Mouse (Mus musculus) MEL (cell line): Measurements from ENCODE around the gene Cntrl. TPM values are rescaled to one million over a fixed set of nuclear protein-coding genes. Genes with fewer than 3 reads are reported as not detected.

Source experiments
- DNase-seq: peaks from one replicate; pipeline ENCODE4 v3.0.0; 2011; ENCODE audit warnings: low read depth, low spot score
- H3K27ac ChIP-seq: 2 replicates; pipeline ENCODE4 v1.5.1; 2012; ENCODE audit warnings: low read depth, mild to moderate bottlenecking, control low read depth, low read length, moderate library complexity; ENCODE audit not compliant: control insufficient read depth
- H3K27me3 ChIP-seq, 2 experiments: fragments of 150-350 bp in 1 of 2; sonication (generic) in 1 of 2; 2 replicates each; pipeline ENCODE4 v1.6.1; 2012; ENCODE audit warnings: low read length in 2 of 2, mild to moderate bottlenecking in 2 of 2, improper control_type of control experiment in 1 of 2, moderate library complexity in 1 of 2; ENCODE audit not compliant: insufficient read depth in 2 of 2, control insufficient read depth in 1 of 2
- H3K36me3 ChIP-seq, 2 experiments: 2 replicates each; pipeline ENCODE4 v1.6.1; 2012 to 2014; ENCODE audit warnings: low read length in 2 of 2, improper control_type of control experiment in 1 of 2, inconsistent platforms in 1 of 2, mild to moderate bottlenecking in 1 of 2; ENCODE audit not compliant: insufficient read depth in 2 of 2, control insufficient read depth in 1 of 2
- H3K4me1 ChIP-seq, 2 experiments: fragments of 150-350 bp in 1 of 2; sonication (generic) in 1 of 2; 2 replicates each; pipeline ENCODE4 v1.6.1; 2012; ENCODE audit warnings: low read length in 2 of 2, improper control_type of control experiment in 1 of 2, mild to moderate bottlenecking in 1 of 2; ENCODE audit not compliant: insufficient read depth in 2 of 2, control insufficient read depth in 1 of 2
- H3K4me3 ChIP-seq, 2 experiments: fragments of 150-350 bp in 1 of 2; sonication (generic) in 1 of 2; 2 replicates each; pipeline ENCODE4 v1.5.1; 2012; ENCODE audit warnings: low read depth in 2 of 2, low read length in 2 of 2, mild to moderate bottlenecking in 2 of 2, moderate library complexity in 2 of 2, control low read depth in 1 of 2, improper control_type of control experiment in 1 of 2; ENCODE audit not compliant: control insufficient read depth in 1 of 2, insufficient read depth in 1 of 2
- H3K79me2 ChIP-seq: 2 replicates; pipeline ENCODE4 v1.6.1; 2012; ENCODE audit warnings: mild to moderate bottlenecking, low read length, moderate library complexity; ENCODE audit not compliant: control insufficient read depth, poor library complexity, insufficient read depth
- H3K9ac ChIP-seq: 2 replicates; pipeline ENCODE4 v1.6.1; 2012; ENCODE audit warnings: low read depth, mild to moderate bottlenecking, control low read depth, low read length, moderate library complexity; ENCODE audit not compliant: control insufficient read depth, poor library complexity, severe bottlenecking
- H3K9me3 ChIP-seq: fragments of 150-350 bp; sonication (generic); replicated peaks from 2 replicates; pipeline ENCODE4 v1.6.1; 2012; ENCODE audit warnings: mild to moderate bottlenecking, low read length, improper control_type of control experiment, moderate library complexity; ENCODE audit not compliant: insufficient read depth
- BHLHE40 ChIP-seq: IDR thresholded peaks from 2 replicates; pipeline ENCODE4 v1.6.1; 2012; ENCODE audit warnings: low read depth, mild to moderate bottlenecking, inconsistent platforms, low read length, improper control_type of control experiment, borderline replicate concordance
- E2F4 ChIP-seq: IDR thresholded peaks from 2 replicates; pipeline ENCODE4 v1.6.1; 2011; ENCODE audit warnings: low read depth, low read length, improper control_type of control experiment, borderline replicate concordance
- EP300 ChIP-seq, 2 experiments: IDR thresholded peaks; 2 replicates each; pipeline ENCODE4 v1.6.1; 2011; ENCODE audit warnings: improper control_type of control experiment in 2 of 2, low read length in 2 of 2, low read depth in 1 of 2, mild to moderate bottlenecking in 1 of 2
- GABPA ChIP-seq: IDR thresholded peaks from 2 replicates; pipeline ENCODE4 v1.6.1; 2012; ENCODE audit warnings: low read depth, mild to moderate bottlenecking, inconsistent platforms, low read length, improper control_type of control experiment, moderate library complexity
- HCFC1 ChIP-seq: IDR thresholded peaks from 2 replicates; pipeline ENCODE4 v1.6.1; 2012; ENCODE audit warnings: low read depth, mild to moderate bottlenecking, inconsistent platforms, low read length, improper control_type of control experiment, moderate library complexity
- KAT2A ChIP-seq: conservative IDR thresholded peaks from 2 replicates; pipeline ENCODE4 v1.6.1; 2012; ENCODE audit warnings: low read depth, low read length, improper control_type of control experiment, inconsistent platforms
- MAZ ChIP-seq: IDR thresholded peaks from 2 replicates; pipeline ENCODE4 v1.6.1; 2012; ENCODE audit warnings: low read depth, mild to moderate bottlenecking, inconsistent platforms, low read length, improper control_type of control experiment
- MYB ChIP-seq: IDR thresholded peaks from 2 replicates; pipeline ENCODE4 v1.6.1; 2011; ENCODE audit warnings: mild to moderate bottlenecking, low read depth, low read length, improper control_type of control experiment
- MYC ChIP-seq: IDR thresholded peaks from 2 replicates; pipeline ENCODE4 v1.6.1; 2011; ENCODE audit warnings: low read depth, mild to moderate bottlenecking, low read length, improper control_type of control experiment, moderate library complexity
- NELFE ChIP-seq: IDR thresholded peaks from 2 replicates; pipeline ENCODE4 v1.6.1; 2011; ENCODE audit warnings: low read depth, low read length, improper control_type of control experiment
- POLR2A ChIP-seq, 2 experiments: IDR thresholded peaks; 2 replicates each; pipeline ENCODE4 v1.6.1; 2011 to 2012; ENCODE audit warnings: low read length in 2 of 2, mild to moderate bottlenecking in 2 of 2, control low read depth in 1 of 2, improper control_type of control experiment in 1 of 2, low read depth in 1 of 2, moderate library complexity in 1 of 2; ENCODE audit not compliant: control insufficient read depth in 1 of 2, insufficient read depth in 1 of 2, poor library complexity in 1 of 2
- POLR2AphosphoS2 ChIP-seq: IDR thresholded peaks from 2 replicates; pipeline ENCODE4 v1.6.1; 2011; ENCODE audit warnings: low read length, improper control_type of control experiment
- RCOR1 ChIP-seq: IDR thresholded peaks from 2 replicates; pipeline ENCODE4 v1.6.1; 2012; ENCODE audit warnings: low read depth, mild to moderate bottlenecking, inconsistent platforms, low read length, improper control_type of control experiment
- SIN3A ChIP-seq: IDR thresholded peaks from 2 replicates; pipeline ENCODE4 v1.6.1; 2012; ENCODE audit warnings: low read length, improper control_type of control experiment, inconsistent platforms
- UBTF ChIP-seq: IDR thresholded peaks from 2 replicates; pipeline ENCODE4 v1.6.1; 2012; ENCODE audit warnings: low read depth, mild to moderate bottlenecking, inconsistent platforms, low read length, improper control_type of control experiment, moderate library complexity, borderline replicate concordance; ENCODE audit not compliant: insufficient read depth
- ZKSCAN1 ChIP-seq: IDR thresholded peaks from 2 replicates; pipeline ENCODE4 v1.6.1; 2012; ENCODE audit warnings: low read depth, mild to moderate bottlenecking, inconsistent platforms, low read length, improper control_type of control experiment, moderate library complexity
- ZNF384 ChIP-seq: IDR thresholded peaks from 2 replicates; pipeline ENCODE4 v1.6.1; 2012; ENCODE audit warnings: low read depth, mild to moderate bottlenecking, inconsistent platforms, low read length, improper control_type of control experiment
- polyA plus RNA-seq, 2 experiments: library from polyadenylated mRNA; stranded (reverse) in 1 of 2; unstranded in 1 of 2; fragments of >175 nt in 1 of 2; fragments of >200 nt in 1 of 2; gene quantifications; 2 replicates each; pipeline versions ENCODE4 v1.2.1 to v1.2.4; 2012; ENCODE audit warnings: low replicate concordance in 2 of 2, low read depth in 1 of 2; ENCODE audit not compliant: insufficient read length in 2 of 2, insufficient read depth in 1 of 2, missing spikeins in 1 of 2
- total RNA-seq: library from RNA; depleted of rRNA; stranded (reverse); fragments of 300-350 nt; gene quantifications from 2 replicates; pipeline ENCODE4 v1.2.3, GENCODE M21; 2012

Gene Cntrl
- total and polyA plus RNA-seq, 3 experiments = 17.0 to 24.0 TPM; not detected in 1

GRCm38 (mm10) chr2:35151303-35151882 lies 42.1 kb downstream of the Cntrl start:
- peaks cover 0 to 2% of the 10 kb centered on the region in 2 experiments; a peak in 2 of 4 replicates for H3K36me3 ChIP-seq

DNA sequence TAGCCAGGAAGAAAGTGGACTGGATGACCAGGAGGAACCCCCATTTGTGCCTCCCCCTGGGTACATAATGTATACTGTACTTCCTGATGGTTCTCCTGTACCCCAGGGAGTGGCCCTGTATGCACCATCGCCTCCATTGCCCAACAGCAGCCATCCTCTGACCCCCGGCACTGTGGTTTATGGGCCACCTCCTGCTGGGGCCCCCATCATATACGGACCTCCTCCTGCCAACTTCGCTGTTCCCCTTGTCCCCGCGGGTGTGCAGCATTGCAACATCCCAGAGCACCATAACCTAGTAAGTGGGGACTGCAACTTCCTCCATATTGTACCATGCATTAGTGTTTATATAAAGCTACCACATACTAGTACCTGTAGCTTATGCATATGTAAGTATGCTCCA lies 43.9 kb downstream of the Cntrl start:
- no peaks in the 10 kb centered on the region for H3K4me1 ChIP-seq
- H3K36me3 ChIP-seq = peaks cover 0 to 5% of the 10 kb centered on the region in 2 experiments; a peak in 2 of 4 replicates
- H3K27ac ChIP-seq = no peak overlapping the region

More at GRCm38 (mm10) chr2:35151303-35151882, 42.1 kb downstream of the Cntrl start:
- no peak overlapping the region for H3K9ac ChIP-seq
- no peak overlapping the region for H3K4me3 ChIP-seq
- no peak overlapping the region for H3K27ac ChIP-seq
- no peak for TF ChIP-seq ZNF384
- TF ChIP-seq BHLHE40 = no peak
- no peak for TF ChIP-seq SIN3A
- no peak for TF ChIP-seq MYB
- TF ChIP-seq ZKSCAN1 = no peak
- no peak for TF ChIP-seq GABPA
- no peak for TF ChIP-seq POLR2AphosphoS2
- TF ChIP-seq NELFE = no peak
- TF ChIP-seq KAT2A = no peak
- TF ChIP-seq MYC = no peak
- no peak for TF ChIP-seq HCFC1
- TF ChIP-seq RCOR1 = no peak
- no peak for TF ChIP-seq E2F4
- no peak for TF ChIP-seq UBTF
- TF ChIP-seq EP300 (IDR thresholded peaks at IDR 0.05; ENCODE audit: low read depth in 1 of 2, low read length in 2 of 2) = no peak
- TF ChIP-seq POLR2A (IDR thresholded peaks at IDR 0.05; ENCODE audit: control insufficient read depth in 1 of 2, insufficient read depth in 1 of 2, low read depth in 1 of 2, low read length in 2 of 2, poor library complexity in 1 of 2) = no peak
- no peak for TF ChIP-seq MAZ
- no peaks in the 10 kb centered on the region for H3K4me1 ChIP-seq
- DNase-seq = no peak
- no peaks in the 10 kb centered on the region for H3K79me2 ChIP-seq
- H3K27me3 ChIP-seq = no peaks in the 10 kb centered on the region
- H3K9me3 ChIP-seq = no peaks in the 10 kb centered on the region

More for the DNA sequence above, 43.9 kb downstream of the Cntrl start:
- no peak for TF ChIP-seq SIN3A
- Histone ChIP-seq H3K9ac (no peak overlapping the region), H3K4me3 (no peak overlapping the region), H3K27me3 (no peaks in the 10 kb centered on the region), H3K79me2 (no peaks in the 10 kb centered on the region), H3K9me3 (no peaks in the 10 kb centered on the region)
- DNase-seq = no peak
